Mouse (Mus musculus): Measurements from ENCODE around the gene Tha1.

Tha1 gene

DNA sequence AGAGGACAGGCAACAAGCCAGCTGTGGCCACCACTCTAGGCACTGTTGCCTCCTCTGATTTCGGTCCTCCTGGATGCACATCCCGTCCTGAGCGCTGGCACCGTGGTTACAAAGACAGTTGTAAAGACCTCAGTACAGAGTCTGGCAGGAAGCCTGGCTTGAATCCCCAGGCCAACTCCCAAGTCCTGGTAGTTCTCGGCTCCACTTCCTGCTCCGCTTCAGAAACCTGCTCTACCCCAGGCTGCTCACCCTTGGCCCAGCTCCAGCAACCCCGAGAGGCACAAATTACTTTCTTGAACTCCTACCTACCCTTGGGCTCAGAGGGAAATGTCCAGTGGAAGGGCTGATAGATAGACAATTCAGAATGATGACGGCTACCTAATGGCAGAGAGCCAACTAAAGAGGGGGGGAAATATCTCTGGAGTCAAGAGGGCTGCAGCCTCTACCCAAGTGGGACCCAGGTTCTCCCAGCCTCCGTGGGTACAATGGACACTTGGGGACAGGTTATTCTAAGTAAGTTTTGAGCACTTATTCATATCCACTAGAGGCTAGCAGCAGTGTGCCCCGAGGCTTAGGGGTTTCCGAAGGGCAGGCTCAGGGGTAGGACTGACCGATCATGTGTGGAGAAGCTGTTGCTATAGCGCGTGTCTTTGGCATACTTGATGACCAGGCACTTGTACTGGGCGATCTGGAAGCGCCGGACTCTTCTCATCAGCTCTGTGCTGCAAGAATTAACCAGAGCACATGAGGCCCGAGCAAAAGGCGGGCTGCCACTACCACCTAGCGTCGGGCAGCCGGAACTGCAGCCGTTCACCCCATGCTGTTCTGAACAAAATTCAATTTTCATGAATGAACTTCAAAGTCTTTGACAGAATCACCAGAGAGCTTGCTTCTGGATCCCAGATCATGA, 49.0 kb downstream of the Tha1 start:
- peak; percentile 54 to 69 for DNase-seq

GRCm38 (mm10) chr11:117823411-117823810, 49.9 kb downstream of the Tha1 start:
- no peak for DNase-seq

DNA sequence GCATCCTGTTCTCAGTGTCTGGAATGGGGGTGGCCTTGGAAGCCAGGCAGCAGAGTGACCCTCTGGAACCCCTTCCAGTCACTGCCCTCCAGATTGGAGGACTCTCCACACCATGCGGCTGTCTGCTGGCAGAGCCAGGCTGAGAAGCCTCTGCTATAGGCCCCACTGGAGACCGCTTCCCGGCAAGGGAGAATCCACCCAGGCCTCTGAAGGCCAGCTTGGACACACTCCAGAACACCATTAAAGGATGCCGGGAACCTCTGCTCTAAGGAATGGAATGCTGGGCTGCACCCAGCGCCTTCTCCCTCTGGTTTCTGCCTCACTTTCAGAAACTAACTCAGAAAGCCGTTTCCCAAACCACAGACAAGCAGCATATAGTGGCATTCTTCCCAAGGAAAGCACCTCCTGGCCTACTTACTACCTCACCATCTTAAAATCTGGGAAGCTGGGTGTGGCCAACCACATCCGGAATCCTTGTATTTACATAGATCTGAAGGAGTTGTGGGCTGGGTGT, 50.5 kb downstream of the Tha1 start:
- DNase-seq: no peak

GRCm38 (mm10) chr11:117821868-117822267, 51.4 kb downstream of the Tha1 start:
- no peak for DNase-seq

DNA sequence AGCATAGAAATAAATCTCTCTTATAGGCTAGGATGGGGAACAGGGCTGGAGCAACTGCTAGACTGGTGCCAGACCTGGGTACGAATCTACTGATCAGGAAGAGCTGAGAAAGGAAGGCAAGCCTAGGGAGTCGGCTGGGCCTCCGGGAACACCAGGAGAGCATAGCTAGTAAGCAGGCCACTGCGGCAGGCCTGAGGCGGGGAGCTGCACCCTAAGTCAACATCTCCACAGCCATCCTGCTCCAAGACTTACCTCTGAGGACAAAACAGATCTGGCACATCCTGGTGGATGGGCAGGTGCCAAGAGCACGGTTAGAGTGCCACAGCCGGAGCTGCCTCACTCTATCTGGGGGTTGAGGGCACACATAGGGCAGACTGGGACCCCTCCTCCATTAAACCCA, 53.1 kb downstream of the Tha1 start:
- DNase-seq: no peak

- no peak for DNase-seq
Measured at GRCm38 (mm10) chr11:117819095-117819494, 54.2 kb downstream of the Tha1 start.
